Mouse (Mus musculus) hindbrain, embryonic 15.5 days (tissue): ENCODE data around the gene Synpo2. TPM values are rescaled to one million over a fixed set of nuclear protein-coding genes. Genes with fewer than 3 reads are reported as not detected.
A peak's percentile ranks its signal among the peaks of the same experiment; 100 is the strongest.

Experiments
- ATAC-seq: fragments of 200-750 bp; cut with Nextera tagmentation; 2 replicates; pipeline ENCODE4 v1.8.0; 2017; ENCODE audit warnings: low read depth, moderate number of reproducible peaks, moderate TSS enrichment; ENCODE audit not compliant: low FRiP score
- H3K27ac ChIP-seq: fragments of 300-500 bp; sonication (generic); replicated peaks from 2 replicates; pipeline ENCODE4 v1.5.1; 2015; ENCODE audit warnings: mild to moderate bottlenecking, inconsistent platforms
- H3K27me3 ChIP-seq: fragments of 300-500 bp; sonication (generic); 2 replicates; pipeline ENCODE4 v1.6.1; 2015; ENCODE audit warnings: control low read depth, inconsistent platforms
- H3K36me3 ChIP-seq: fragments of 300-500 bp; sonication (generic); 2 replicates; pipeline ENCODE4 v1.6.1; 2015; ENCODE audit warnings: control low read depth, inconsistent platforms
- H3K4me1 ChIP-seq: fragments of 300-500 bp; sonication (generic); replicated peaks from 2 replicates; pipeline ENCODE4 v1.6.1; 2015; ENCODE audit warnings: control low read depth, inconsistent platforms
- H3K4me2 ChIP-seq: fragments of 300-500 bp; sonication (generic); 2 replicates; pipeline ENCODE4 v1.6.1; 2015; ENCODE audit warnings: moderate library complexity, mild to moderate bottlenecking, inconsistent platforms
- H3K4me3 ChIP-seq: fragments of 300-500 bp; sonication (generic); 2 replicates; pipeline ENCODE4 v1.5.1; 2015; ENCODE audit warnings: mild to moderate bottlenecking, inconsistent platforms
- H3K9ac ChIP-seq: fragments of 300-500 bp; sonication (generic); 2 replicates; pipeline ENCODE4 v1.6.1; 2015; ENCODE audit warnings: inconsistent platforms
- H3K9me3 ChIP-seq: fragments of 300-500 bp; sonication (generic); 2 replicates; pipeline ENCODE4 v1.6.1; 2016; ENCODE audit warnings: control low read depth, inconsistent platforms
- WGBS: fragments of 180-500 bp; shearing (Covaris S2); methylation state at CpG from one replicate; pipeline ENCODE4 v1.1.7; 2015; 5-methylcytosine and 5-hydroxymethylcytosine counted together
- polyA plus RNA-seq: library from polyadenylated mRNA; unstranded; fragments of >200 nt; fragmentation: Nextera tagmentation; extraction: Ambion mirVana; gene quantifications from 2 replicates; pipeline ENCODE4 v1.2.1, GENCODE M21; 2015

The Synpo2 gene
- polyA plus RNA-seq, 1 experiment from 2014 or later = 0.97 TPM

GRCm38 (mm10) chr3:123193740-123194139, 42.2 kb downstream of the Synpo2 start:
- Histone ChIP-seq H3K27ac (no peak overlapping the region), H3K9ac (no peak overlapping the region), H3K27me3 (no peaks in the 10 kb centered on the region), H3K4me3 (no peak overlapping the region), H3K36me3 (no peaks in the 10 kb centered on the region), H3K9me3 (no peaks in the 10 kb centered on the region), H3K4me2 (no peak overlapping the region), H3K4me1 (no peaks in the 10 kb centered on the region)
- no peak for ATAC-seq
- WGBS = 77% methylated on average over 4 of the region's 4 CpGs

GRCm38 (mm10) chr3:123191602-123192001, 44.3 kb downstream of the Synpo2 start:
- Histone ChIP-seq H3K4me1 (no peaks in the 10 kb centered on the region), H3K4me2 (no peak overlapping the region), H3K9ac (no peak overlapping the region), H3K4me3 (no peak overlapping the region), H3K27ac (no peak overlapping the region), H3K27me3 (no peaks in the 10 kb centered on the region), H3K9me3 (no peaks in the 10 kb centered on the region), H3K36me3 (no peaks in the 10 kb centered on the region)
- ATAC-seq = no peak

- Histone ChIP-seq H3K27me3 (no peaks in the 10 kb centered on the region), H3K9me3 (no peaks in the 10 kb centered on the region), H3K36me3 (no peaks in the 10 kb centered on the region), H3K4me3 (no peak overlapping the region), H3K4me2 (no peak overlapping the region), H3K27ac (no peak overlapping the region), H3K4me1 (no peaks in the 10 kb centered on the region), H3K9ac (no peak overlapping the region)
- ATAC-seq = peak; percentile 56; the same call in 1 of the 2 replicates
- 92% methylated on average over 6 of the region's 6 CpGs for WGBS
These were observed 45.6 kb downstream of the Synpo2 start for GRCm38 (mm10) chr3:123190329-123190728.

- no peak for ATAC-seq
- no peaks in the 10 kb centered on the region for H3K36me3 ChIP-seq
- no peak overlapping the region for H3K27ac ChIP-seq
- H3K4me3 ChIP-seq = no peak overlapping the region
- H3K9me3 ChIP-seq = no peaks in the 10 kb centered on the region
- H3K4me1 ChIP-seq = no peaks in the 10 kb centered on the region
- H3K27me3 ChIP-seq = no peaks in the 10 kb centered on the region
- H3K9ac ChIP-seq = no peak overlapping the region
- whole genome bisulfite sequencing = 61% methylated on average over 1 of the region's 1 CpGs
- no peak overlapping the region for H3K4me2 ChIP-seq
These were observed 46.1 kb downstream of the Synpo2 start for GRCm38 (mm10) chr3:123189826-123190225.

- no peaks in the 10 kb centered on the region for H3K4me1 ChIP-seq
- no peak overlapping the region for H3K9ac ChIP-seq
- no peak overlapping the region for H3K4me3 ChIP-seq
- H3K36me3 ChIP-seq = no peaks in the 10 kb centered on the region
- no peak for ATAC-seq
- no peaks in the 10 kb centered on the region for H3K27me3 ChIP-seq
- no peaks in the 10 kb centered on the region for H3K9me3 ChIP-seq
- whole genome bisulfite sequencing = 85% methylated on average over 12 of the region's 12 CpGs
- H3K4me2 ChIP-seq = no peak overlapping the region
- no peak overlapping the region for H3K27ac ChIP-seq
These were observed 47.2 kb downstream of the Synpo2 start for GRCm38 (mm10) chr3:123188616-123189230.

GRCm38 (mm10) chr3:123187370-123188124, 48.4 kb downstream of the Synpo2 start:
- Histone ChIP-seq H3K9ac (no peak overlapping the region), H3K36me3 (no peaks in the 10 kb centered on the region), H3K4me1 (no peaks in the 10 kb centered on the region), H3K27me3 (no peaks in the 10 kb centered on the region), H3K27ac (no peak overlapping the region; the same call in 1 of the 2 replicates), H3K4me3 (no peak overlapping the region), H3K4me2 (no peak overlapping the region), H3K9me3 (no peaks in the 10 kb centered on the region)
- ATAC-seq = no peak
- 81% methylated on average over 15 of the region's 15 CpGs for WGBS

- no peak for ATAC-seq
- WGBS = 89% methylated on average over 10 of the region's 10 CpGs
- no peaks in the 10 kb centered on the region for H3K36me3 ChIP-seq
- no peak overlapping the region for H3K9ac ChIP-seq
- H3K27me3 ChIP-seq = no peaks in the 10 kb centered on the region
- no peak overlapping the region for H3K4me3 ChIP-seq
- H3K4me1 ChIP-seq = no peaks in the 10 kb centered on the region
- no peaks in the 10 kb centered on the region for H3K9me3 ChIP-seq
- no peak overlapping the region for H3K4me2 ChIP-seq
- no peak overlapping the region for H3K27ac ChIP-seq
These were observed 50.6 kb downstream of the Synpo2 start for GRCm38 (mm10) chr3:123185238-123185925.

- H3K4me2 ChIP-seq = no peak overlapping the region
- H3K4me1 ChIP-seq = no peaks in the 10 kb centered on the region
- H3K27ac ChIP-seq = no peak overlapping the region
- ATAC-seq = no peak
- no peaks in the 10 kb centered on the region for H3K9me3 ChIP-seq
- no peaks in the 10 kb centered on the region for H3K36me3 ChIP-seq
- no peak overlapping the region for H3K9ac ChIP-seq
- H3K27me3 ChIP-seq = no peaks in the 10 kb centered on the region
- 91% methylated on average over 10 of the region's 10 CpGs for WGBS
- no peak overlapping the region for H3K4me3 ChIP-seq
These were observed 51.7 kb downstream of the Synpo2 start for GRCm38 (mm10) chr3:123184281-123184680.

GRCm38 (mm10) chr3:123179508-123179907, 56.4 kb downstream of the Synpo2 start:
- Histone ChIP-seq H3K9ac (no peak overlapping the region), H3K4me3 (no peak overlapping the region), H3K4me1 (no peaks in the 10 kb centered on the region), H3K9me3 (no peaks in the 10 kb centered on the region), H3K27ac (no peak overlapping the region), H3K27me3 (no peaks in the 10 kb centered on the region), H3K4me2 (no peak overlapping the region), H3K36me3 (no peaks in the 10 kb centered on the region)
- no peak for ATAC-seq
- 83% methylated on average over 8 of the region's 8 CpGs for WGBS

GRCm38 (mm10) chr3:123179041-123179440, 56.9 kb downstream of the Synpo2 start:
- Histone ChIP-seq H3K4me2 (no peak overlapping the region), H3K27ac (no peak overlapping the region), H3K4me1 (no peaks in the 10 kb centered on the region), H3K36me3 (no peaks in the 10 kb centered on the region), H3K4me3 (no peak overlapping the region), H3K9me3 (no peaks in the 10 kb centered on the region), H3K9ac (no peak overlapping the region), H3K27me3 (no peaks in the 10 kb centered on the region)
- 91% methylated on average over 5 of the region's 5 CpGs for WGBS
- ATAC-seq = no peak

GRCm38 (mm10) chr3:123178420-123178819, 57.5 kb downstream of the Synpo2 start:
- 84% methylated on average over 4 of the region's 4 CpGs for WGBS
- H3K36me3 ChIP-seq = no peaks in the 10 kb centered on the region
- no peak overlapping the region for H3K4me3 ChIP-seq
- no peaks in the 10 kb centered on the region for H3K27me3 ChIP-seq
- H3K27ac ChIP-seq = no peak overlapping the region
- no peak overlapping the region for H3K9ac ChIP-seq
- no peaks in the 10 kb centered on the region for H3K9me3 ChIP-seq
- ATAC-seq = no peak
- H3K4me1 ChIP-seq = no peaks in the 10 kb centered on the region
- no peak overlapping the region for H3K4me2 ChIP-seq
